Mouse (Mus musculus) thymus, adult 2 months (tissue): ENCODE measurements around the gene Maml2.

ENCODE experiments used
- CTCF ChIP-seq: fragments of 200-500 bp; IDR thresholded peaks from 2 replicates; pipeline ENCODE4 v1.5.1; 2012; ENCODE audit warnings: mild to moderate bottlenecking, control low read depth, low read length, moderate library complexity, borderline replicate concordance; ENCODE audit not compliant: control insufficient read depth, poor library complexity, insufficient read depth; ENCODE audit errors: extremely low read depth
- POLR2A ChIP-seq: fragments of 200-500 bp; IDR thresholded peaks from 2 replicates; pipeline ENCODE4 v1.6.1; 2012; ENCODE audit warnings: mild to moderate bottlenecking, low read length, control low read depth, moderate library complexity; ENCODE audit not compliant: control insufficient read depth, poor library complexity, insufficient read depth; ENCODE audit errors: extremely low read depth

GRCm38 (mm10) chr9:13624780-13625179 lies 327.0 kb downstream of the Maml2 start:
- no peak for TF ChIP-seq CTCF
- TF ChIP-seq POLR2A, result no peak
